Mouse (Mus musculus) T-helper 17 cell (primary cell): ENCODE data around the gene Tnfsf10.

ENCODE experiments used
- in situ Hi-C, 2 experiments: fragments of 300-600 bp; cut with MboI, MseI; formaldehyde crosslinking; loops; 1 replicate in 1 of 2; 2 replicates in 1 of 2; pipeline ENCODE4 v1.15.1; 2025; ENCODE audit warnings: high pct_unique_total_duplicates in 2 of 2

Tnfsf10 gene

GRCm38 (mm10) chr3:27370582-27371275, 53.9 kb downstream of the Tnfsf10 start:
- in situ Hi-C loops = no loop called here

DNA sequence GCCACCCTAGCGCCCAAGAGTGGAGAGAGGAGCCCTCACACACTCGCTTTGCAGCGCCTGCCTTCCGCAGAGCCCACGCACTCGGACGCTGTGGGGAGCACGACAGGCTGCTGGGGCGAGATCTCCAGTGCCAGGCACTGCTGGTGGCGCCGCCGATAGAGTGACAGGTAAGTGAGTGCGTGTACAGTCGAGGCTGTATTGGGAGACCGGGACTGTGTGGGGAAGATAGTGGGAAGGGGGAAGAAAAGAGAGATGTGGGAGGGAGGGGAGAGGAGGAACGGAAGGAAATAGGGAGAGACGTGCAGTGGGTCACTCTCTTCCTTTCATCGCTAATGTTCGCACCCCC, 54.4 kb downstream of the Tnfsf10 start, which contains the start of gene Ghsr:
Gene Ghsr, plus strand, starts transcription at position 76 of the 346 bp plus-strand sequence.
- in situ Hi-C loops = no loop called here

DNA sequence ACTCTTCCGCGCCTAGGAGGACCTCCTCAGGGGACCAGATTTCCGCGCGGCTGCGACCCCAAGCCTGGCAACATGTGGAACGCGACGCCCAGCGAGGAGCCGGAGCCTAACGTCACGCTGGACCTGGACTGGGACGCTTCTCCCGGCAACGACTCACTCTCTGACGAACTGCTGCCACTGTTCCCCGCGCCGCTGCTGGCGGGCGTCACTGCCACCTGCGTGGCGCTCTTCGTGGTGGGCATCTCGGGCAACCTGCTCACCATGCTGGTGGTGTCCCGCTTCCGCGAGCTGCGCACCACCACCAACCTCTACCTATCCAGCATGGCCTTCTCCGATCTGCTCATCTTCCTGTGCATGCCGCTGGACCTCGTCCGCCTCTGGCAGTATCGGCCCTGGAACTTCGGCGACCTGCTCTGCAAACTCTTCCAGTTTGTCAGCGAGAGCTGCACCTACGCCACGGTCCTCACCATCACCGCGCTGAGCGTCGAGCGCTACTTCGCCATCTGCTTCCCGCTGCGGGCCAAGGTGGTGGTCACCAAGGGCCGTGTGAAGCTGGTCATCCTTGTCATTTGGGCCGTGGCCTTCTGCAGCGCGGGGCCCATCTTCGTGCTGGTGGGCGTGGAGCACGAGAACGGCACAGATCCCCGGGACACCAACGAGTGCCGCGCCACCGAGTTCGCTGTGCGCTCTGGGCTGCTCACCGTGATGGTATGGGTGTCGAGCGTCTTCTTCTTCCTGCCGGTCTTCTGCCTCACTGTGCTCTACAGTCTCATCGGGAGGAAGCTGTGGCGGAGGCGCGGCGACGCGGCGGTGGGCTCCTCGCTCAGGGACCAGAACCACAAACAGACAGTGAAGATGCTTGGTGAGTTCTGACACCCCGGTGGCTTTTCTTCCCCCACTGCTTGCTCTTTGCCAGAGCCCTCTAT, 55.2 kb downstream of the Tnfsf10 start:
- in situ Hi-C loops = no loop called here

DNA sequence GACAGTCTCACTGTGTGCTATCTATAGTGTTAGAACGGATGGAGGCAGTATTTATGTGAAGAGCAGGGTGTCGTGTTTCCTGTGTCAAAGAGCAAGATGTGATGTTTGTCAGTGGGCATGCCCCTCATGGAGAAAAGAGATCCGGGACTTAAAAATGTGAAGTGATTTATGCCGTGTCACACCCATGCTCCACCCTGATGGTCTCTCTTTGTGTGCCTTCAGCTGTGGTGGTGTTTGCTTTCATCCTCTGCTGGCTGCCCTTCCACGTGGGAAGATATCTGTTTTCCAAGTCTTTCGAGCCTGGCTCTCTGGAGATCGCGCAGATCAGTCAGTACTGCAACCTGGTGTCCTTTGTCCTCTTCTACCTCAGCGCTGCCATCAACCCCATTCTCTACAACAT, 57.6 kb downstream of the Tnfsf10 start:
- in situ Hi-C loops = no loop called here

- in situ Hi-C loops = no loop called here
Measured at GRCm38 (mm10) chr3:27377935-27378334, 61.1 kb downstream of the Tnfsf10 start.

- in situ Hi-C loops = no loop called here
Measured at GRCm38 (mm10) chr3:27384836-27385235, 68.0 kb downstream of the Tnfsf10 start.

DNA sequence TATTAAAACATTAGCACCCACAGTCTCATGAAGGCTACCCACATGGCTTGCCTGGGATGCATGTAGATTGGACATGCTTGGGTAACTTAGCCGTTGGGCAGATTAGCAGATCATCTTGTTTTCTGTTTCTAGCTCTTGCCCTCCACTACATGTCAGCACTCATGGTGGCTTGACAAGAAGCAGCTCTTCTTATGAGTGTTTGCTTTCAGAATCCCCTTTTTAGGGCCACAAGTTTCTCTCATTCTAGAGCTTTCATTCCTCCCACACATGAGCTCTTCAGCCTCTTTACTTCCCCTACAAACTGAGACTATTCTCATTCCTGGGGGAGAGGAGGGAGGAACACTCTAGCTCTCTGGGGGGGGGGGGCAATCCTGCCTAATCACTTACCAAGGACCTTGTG, 73.1 kb downstream of the Tnfsf10 start:
- in situ Hi-C loops = no loop called here
